Mouse (Mus musculus): Measurements from ENCODE around the gene Ttll6.

The Ttll6 gene

DNA sequence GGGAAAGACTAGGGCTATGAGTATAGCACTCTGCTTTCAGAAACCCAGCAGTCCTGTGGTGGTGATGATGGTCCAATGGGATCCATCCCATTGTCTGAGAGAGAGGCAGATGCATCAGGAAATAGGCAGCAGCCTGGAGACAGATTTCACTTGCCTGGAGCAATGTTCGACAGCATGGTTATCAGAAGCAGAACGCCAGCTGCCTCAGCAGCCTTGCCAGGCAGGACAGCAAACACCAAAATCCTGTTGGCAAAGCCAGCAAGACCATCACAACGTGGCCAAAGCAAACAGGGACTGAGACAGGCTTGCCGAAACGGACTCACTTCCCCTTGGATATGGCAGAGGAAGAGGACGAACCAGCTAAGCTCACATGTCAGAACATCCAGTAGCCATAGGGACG is 35.4 kb downstream of the Ttll6 start:
- CTCF ChIA-PET: no interaction called here

DNA sequence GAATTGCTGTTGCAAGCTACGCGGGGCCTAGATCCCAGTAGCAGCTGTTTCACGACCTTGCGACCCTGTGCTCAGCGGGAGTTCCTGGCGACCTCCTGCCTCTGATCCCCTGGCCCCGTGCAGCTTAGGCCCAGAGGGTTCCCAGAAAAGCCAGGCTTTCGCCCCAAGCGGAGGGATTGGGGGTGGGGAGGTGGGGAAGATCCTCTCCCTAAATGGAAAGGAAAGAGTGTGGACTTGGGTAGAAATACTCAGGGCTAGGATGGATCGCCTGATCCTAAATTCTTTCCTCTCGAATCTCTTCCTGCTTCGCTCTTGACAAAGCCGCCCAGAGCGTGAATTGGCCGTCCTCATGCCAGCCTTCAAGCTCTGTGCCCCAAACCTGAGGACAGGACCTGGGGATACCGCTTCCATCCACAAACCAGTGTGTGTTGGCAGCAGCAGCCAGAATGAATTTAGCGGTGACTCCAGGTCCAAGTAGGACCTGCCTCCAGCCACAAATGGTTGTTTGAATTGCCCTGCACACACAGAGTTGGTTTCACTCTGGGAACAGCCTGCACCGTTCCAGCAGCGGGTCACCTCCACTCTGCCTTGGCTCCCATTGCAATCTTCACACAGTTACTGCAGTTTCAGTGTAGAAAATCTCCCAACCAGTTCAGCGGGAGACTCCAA is 37.3 kb downstream of the Ttll6 start:
- CTCF ChIA-PET: no interaction called here

DNA sequence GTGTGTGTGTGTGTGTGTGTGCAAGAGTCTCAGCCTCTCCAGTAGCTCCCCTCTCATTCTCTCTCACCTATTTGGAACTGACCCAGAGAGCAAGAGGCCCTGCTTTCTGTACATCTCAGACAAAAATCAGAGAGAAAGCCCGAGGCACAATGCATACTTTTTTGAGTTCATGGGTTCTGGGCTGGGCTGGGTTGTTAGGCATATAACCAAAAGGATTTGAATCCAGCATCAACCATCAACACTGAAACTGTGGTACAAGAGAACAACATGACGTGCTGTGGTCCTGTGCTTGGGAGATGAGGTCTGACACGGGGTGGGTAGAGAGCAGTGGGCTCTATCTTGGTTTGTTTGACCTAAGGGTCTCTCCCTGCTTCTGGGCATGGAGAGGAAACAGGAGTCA is 38.0 kb downstream of the Ttll6 start:
- CTCF ChIA-PET: no interaction called here

DNA sequence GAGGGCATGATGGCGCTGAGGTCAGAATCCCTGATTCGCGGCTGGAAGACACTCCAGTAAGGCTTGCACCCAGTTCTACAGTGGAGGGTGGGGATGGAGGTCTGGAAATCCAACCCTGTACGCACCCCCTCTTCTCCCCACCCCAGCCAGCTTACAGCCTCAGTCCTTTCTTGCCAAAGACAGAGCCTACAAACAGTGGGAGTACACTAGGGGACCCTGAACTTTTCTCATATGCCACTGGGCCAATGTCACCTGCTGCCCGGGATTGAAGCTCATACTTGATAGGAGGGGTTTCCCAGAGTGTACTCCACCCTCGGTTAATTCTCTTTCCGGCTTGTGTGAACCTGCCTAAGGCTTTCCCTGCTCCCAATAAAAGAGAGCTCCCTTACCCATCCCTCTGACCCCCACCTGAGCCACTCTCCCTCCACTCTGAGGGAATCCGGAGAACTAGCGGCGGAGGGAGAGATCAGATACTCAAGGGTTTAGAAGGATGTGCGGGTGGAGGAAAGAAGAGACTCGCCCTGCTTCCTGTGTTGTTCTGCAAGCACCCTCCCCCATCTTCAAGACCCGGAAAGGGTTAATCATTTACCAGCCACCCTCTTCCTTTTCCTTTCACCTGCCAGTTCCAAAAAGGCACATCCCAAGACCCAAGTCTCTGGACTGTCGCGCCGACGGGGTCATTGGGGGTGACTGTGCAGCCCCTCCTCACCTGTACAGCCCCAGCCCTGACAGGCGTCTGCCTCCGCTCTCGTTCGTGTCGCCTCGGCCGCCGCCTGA is 39.1 kb downstream of the Ttll6 start:
- CTCF ChIA-PET: no interaction called here

DNA sequence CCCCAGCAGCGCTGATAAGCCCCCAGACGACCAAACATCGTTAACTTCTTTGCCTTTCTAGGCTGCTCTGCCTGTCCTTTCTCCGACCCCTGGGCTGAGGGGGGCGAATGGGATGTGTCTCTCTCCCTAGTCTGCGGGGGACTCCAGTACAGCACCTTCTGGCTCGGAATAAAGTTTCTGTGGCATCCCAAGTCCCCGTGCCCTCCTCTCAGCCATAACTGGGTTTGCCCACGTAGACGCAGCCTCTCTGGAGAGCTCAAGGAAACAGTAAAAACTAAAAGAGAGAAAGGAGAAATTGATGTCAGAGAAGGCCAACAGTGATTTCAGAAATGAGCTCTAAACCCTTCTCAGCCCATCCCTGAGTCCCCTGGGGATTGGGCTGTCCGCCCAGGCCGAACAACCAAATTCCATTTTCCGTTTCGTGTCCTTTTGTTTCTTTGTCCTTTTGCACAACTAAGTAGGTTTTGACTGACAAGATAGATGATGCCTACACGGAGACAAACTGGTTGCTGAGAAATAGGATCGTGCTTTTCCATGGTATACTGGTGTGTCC is 39.8 kb downstream of the Ttll6 start:
- CTCF ChIA-PET: no interaction called here

DNA sequence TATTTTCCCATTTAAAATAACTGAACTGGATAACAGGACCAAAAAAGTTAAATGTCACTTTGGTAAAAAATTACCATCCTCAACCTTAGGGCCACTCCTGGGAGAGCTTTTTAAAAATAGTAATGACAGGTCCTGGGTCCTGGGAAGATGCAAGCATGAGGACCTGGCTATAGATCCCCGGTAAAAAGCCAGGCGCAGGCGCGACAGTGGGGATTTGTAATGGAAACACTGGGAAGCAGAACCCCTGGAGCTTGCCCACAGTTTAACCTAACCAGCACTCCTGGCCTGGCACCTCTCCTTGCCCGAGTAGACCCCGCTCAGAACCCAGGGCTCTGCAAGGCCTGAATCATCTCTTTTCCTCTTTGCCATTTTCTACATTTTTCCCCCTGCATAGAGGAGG is 41.3 kb downstream of the Ttll6 start:
- CTCF ChIA-PET: no interaction called here

DNA sequence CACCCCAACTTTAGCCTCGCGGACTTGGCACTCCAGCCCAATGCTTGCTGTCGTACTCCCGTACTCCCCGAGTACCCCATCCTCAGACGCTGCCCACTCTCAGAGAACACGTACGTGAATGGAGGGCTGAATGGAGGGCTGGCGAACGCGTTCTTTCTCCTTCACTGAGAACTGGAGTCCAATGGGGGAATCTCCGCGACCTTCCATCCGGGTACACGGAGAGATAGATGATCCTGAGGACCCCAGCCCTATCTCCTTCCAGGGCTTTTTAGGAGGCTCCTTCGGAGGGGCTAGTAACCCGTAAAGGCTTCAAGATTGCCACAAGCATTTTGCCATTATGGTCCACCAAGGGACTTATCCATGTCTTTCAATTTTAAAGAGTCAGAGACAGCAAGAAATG is 41.9 kb downstream of the Ttll6 start:
- CTCF ChIA-PET: no interaction called here

DNA sequence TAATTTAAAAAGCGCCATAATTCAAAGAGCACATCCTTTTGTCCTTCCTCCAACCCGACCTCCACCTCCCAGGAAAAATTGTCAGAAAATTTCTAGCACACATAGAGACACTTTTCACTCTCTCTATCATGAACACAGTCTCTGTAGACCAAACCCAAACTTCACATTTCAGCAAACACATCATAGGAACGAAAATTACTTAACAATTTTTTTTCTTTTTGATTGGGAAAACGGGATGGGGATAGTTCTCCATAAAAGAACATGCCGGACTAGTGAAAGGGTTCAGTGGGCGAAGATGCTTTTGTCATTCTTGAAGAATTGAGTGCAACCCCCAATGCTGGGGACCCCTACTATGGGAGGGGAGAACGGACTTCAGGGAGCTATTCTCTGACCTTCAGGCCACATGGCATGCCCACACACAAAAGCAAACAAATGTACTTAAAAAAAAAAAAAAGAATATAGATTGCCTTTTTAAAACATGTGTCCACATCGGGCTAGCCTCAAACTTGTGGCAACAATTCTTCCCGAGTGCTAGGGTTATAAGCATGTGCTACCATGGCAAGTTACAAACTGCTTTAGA is 42.5 kb downstream of the Ttll6 start:
- CTCF ChIA-PET: no interaction called here

DNA sequence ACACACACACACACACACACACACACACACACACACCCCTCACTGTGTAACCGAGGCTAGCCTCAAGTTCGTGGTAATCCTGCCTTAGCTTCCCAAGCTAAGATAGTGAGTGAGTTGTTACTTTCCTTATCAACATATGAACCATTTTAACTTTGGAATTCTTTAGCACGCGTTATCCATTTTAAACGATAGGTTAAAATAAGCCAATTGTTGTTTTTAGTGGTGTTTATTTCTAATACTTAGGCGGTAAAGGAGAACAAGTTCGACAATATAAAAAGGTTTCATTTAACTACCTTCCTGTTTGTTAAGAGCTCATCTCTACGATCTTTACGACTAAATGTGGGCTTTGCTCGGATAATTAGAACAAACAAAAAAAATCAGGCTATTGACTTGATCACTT is 43.3 kb downstream of the Ttll6 start:
- CTCF ChIA-PET: interaction anchor here (0.7 kb wide), 1 partner anchor 30 kb away, joined by 5 read pairs; no protein-coding TSS in a partner anchor

DNA sequence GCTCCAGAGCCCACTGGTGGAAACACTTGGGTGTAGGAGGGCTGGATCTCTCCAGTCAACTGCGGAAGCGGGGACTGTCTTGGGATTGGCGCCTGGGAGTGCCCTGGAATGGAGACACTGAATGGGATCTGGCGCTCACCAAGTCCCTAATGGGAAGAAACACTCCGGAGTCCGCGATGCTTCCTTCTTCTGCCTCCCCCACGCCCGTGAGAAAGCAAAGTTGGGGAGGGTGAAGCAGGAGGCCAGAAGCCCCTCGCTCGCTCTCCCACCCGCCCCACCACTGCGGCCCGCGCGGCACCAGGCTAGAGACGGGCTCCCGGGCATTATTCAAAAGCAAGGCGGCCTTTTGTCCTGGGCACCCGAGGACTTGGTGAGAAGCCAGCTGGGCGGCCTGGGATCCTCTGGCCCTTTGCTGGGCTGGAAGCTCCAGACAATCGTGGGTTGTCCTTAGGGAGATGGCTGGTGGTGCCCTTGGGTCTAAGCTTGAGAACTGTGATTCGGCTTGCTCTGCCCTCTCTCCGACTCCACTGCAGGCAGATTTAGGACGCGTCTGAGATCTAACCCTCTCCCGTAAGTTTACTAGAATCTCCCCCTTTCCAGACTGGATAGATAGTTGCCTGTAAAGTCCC is 44.1 kb downstream of the Ttll6 start:
- CTCF ChIA-PET: no interaction called here

DNA sequence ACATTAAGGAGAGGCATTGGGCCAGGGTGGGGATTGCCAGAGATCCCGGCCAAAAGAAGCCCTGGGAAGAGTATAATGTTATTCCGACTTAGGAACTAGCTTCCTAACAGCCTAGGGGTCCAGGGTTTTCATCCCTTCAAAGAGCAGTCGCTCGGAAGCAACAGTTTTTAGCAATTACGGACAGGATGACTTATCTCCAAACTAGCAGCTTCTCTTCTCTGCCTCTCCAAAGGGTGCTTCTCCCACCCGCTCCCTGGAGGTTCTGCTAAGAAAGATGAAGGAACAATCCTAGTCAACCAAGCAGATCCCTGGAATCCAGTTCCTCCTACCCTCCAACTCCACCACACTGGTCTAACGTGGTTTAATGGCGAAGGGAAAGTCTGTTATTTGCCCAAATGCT is 44.8 kb downstream of the Ttll6 start:
- CTCF ChIA-PET: no interaction called here

DNA sequence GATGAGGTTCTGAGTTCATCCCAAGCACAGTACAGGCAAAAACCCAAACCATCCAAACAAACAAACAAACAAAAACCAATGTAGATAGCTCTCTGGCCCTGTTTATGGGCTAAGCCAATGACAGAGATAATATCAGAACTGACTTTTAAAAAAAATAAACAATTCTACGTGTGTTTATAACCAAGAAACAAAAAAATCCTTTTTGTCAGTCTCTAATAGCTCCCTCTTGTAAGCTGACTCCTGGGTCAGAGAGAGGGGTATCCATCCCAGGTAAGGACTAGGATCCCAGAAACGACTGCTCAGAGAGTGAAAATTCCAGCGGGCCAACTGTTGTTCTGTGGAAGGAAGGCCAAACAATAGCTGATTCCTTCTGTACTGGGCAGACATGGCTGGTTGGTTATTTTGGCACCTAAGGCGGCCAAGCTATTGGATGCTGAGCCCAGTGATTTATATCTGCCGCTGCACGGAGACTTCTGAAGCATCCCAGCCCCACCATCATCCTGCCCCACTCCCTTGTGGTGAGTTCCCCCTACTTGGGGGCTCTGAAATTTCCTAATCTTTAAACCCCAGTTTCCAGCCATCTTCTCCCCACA is 45.4 kb downstream of the Ttll6 start:
- CTCF ChIA-PET: interaction anchor here (0.8 kb wide), 1 partner anchor 397 kb away, joined by 7 read pairs; no protein-coding TSS in a partner anchor

DNA sequence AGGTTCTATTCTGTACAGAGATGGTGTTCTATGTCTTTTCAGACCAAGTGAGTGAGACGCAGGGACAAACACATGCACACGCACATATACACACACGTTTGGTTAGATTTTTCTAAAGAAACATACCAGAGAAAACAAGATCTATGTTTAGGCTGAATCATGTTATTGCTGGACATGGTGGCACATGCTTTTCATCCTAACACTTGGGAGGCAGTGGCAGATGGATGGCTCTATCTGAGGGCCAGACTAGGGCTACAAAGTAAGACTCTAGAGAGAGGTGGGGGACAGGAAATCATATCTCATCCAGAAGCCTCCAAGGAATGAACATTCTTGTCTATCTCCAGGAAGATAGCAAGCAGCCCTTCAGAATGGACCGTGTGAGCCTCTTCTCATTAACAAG is 47.5 kb downstream of the Ttll6 start:
- CTCF ChIA-PET: no interaction called here

DNA sequence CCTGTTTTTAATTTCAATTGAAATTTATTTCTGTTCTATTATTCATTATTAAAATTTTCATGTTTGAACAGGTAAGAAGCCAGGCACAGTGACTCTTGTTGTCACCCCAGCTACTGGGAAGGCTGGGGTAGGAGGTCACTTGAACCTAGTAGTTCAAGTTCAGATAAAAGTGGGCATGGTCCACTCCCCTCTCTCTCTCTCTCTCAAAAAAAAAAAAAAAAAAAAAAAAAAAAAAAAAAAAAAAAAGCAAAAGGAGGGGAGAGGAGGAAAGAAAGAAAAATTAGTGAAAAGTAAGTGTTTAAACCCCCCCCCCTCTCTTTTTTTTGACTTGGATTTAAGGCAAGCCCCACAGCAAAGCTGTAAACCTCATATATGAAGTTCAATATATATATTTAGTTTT is 50.6 kb downstream of the Ttll6 start:
- CTCF ChIA-PET: interaction anchor here (0.8 kb wide), 1 partner anchor 80 kb away, joined by 8 read pairs; no protein-coding TSS in a partner anchor

DNA sequence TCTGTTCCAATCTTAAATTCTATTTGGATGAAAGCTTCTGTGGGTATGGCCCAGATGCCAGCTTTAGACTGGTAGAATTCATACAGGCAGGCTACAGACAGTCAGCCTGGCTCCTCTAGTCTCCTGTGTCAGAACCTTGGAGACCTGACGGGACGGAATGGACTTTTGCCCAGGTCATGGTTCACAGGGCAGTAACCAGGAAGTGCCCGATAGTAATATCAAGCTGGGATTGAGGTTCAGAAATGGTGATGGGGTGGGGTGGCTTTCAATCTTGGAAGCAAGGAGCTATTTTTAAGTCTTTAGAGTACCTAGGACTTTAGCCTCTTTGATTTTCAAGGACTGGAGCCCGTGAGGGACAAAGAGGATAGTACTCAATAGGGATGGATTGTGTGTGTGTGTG is 53.7 kb downstream of the Ttll6 start:
- CTCF ChIA-PET: no interaction called here

DNA sequence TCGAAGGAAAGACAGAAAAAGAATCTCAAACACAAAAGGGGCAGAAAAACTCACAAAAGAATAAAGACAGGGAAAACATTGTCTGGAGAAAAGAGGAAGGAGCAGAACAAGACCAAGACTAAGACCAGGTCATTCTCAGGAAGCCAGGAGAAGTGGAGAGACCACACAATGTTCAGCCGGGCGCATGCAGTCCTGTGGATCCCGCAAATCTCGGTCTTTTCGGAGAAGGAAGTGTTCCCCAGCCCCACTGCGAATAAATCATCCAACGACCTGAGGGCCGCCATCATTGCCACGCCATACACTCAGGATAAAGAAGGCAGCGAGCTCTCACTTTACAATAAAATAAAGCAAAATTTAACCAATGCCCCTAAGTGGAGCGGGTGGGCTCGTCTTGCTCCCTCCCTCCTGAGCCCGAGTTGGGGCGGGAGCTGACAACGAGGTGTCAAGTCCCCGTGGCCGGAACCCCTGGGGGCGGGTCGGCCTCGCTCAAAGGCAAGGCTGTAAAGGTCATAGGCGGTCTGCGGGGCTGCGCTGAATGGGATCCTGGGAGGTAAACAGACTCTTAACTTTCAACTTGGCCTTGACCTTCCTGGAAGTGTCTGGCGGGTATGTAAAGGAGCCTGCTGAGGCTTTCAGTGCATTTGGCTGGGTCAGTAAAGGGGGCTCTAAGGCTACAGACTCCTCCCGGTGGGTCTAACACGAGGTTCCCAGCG is 56.4 kb downstream of the Ttll6 start:
- CTCF ChIA-PET: interaction anchor here (0.6 kb wide), 1 partner anchor 1076 kb away, joined by 3 read pairs; no protein-coding TSS in a partner anchor

DNA sequence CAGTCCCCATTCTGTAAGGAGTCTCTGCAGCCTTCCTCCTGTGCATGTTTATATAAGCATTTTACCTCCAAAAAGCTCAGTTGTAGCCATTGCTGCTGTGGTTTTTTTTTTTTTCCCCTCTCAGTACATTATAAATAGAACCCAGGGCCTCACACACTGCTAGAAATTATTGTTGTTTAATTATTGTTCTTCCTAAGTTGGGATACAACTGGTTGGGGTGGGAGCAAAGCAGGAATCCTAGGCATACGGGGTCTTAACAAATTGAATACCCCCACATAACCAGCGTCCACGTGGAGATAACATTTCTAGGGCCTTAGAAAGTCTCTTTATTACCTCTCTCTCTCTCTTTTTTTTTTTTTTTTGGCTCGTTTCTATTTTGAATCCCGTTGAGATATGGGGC is 57.5 kb downstream of the Ttll6 start:
- CTCF ChIA-PET: no interaction called here

DNA sequence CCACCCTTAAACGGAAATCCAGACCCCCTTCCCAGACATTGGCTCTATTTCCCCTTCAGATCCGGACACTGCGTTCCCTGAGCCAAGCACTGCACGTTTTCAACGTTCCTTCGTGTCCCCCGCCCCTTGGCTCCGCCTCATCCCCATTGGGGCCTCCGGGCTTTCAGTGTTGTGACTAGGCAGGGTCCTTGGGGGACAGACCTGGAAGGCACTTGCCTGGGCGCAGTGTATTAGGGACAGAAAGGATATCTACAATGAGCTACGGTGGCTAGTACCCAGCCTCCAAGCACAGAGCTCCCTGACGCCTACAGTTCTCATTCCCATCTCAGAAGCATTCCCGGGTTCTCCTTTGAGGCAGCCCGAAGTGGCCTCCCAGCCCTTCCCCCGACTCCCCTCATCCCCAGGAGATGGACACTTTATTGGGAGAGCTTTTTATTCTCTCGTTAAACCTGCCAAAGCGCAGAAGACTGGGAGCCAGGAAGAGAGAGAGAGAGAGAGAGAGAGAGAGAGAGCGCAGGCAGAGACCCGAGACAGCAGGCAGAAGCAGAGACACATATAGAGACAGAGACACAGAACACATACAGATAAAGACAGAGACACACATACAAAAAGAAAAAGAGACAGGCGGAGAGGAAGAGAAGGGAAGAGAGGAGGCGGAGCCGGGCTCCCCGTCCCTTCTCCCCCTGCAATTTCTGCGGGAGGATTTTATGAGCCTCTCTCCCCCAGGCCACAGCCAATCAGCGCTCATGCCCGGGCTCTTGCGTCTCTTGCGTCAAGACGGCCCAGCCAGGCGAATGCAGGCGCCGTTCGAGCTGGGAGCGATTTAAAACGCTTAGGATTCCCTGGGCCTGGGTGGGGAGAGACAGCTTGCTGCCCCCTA is 60.2 kb downstream of the Ttll6 start, which contains the start of gene Hoxb13:
Gene Hoxb13 (plus strand): TSS at position 796 of the 880 bp plus-strand sequence.
- CTCF ChIA-PET: no interaction called here

DNA sequence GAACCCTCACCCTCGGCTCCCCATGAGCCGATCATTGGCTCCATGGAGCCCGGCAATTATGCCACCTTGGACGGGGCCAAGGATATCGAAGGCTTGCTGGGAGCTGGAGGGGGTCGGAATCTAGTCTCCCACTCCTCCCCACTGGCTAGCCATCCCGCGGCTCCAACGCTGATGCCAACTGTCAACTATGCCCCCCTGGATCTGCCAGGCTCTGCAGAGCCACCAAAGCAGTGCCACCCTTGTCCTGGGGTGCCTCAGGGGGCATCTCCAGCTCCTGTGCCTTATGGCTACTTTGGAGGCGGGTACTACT is 60.8 kb downstream of the Ttll6 start:
- CTCF ChIA-PET: no interaction called here

DNA sequence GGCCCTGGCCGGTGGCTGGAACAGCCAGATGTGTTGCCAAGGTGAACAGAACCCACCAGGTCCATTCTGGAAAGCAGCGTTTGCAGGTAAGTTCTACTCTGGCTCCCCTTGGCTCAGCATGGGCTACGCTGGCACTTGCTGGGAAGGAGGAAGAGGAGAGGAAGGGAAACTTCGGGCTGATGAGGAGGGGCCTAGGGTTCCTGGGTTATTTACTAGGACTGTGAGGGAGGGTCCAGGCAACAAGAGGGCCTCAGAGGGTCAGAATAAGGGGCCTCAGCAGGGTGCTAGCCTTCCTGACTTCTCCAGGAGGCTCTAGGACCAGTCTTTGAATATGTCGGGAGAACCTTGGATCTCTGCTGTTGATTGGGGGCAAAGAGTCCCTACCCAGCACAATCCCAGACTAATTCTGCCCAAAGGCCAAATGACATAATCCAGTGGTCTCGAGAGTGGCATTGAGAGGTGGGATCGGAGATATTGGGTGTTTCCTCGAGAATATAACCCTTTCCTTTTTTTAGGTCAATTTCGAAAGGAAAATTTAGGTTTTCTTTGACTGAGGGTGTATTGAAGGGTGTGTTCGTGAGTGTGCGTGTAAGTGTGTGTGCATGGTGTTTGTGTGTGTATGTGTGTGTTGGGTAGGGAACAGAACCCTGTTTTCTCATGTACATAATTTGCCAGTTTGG is 61.5 kb downstream of the Ttll6 start:
- CTCF ChIA-PET: no interaction called here
